Comparison of ENCODE assay signal across 18 mouse cellular contexts in the genomic region with DNA sequence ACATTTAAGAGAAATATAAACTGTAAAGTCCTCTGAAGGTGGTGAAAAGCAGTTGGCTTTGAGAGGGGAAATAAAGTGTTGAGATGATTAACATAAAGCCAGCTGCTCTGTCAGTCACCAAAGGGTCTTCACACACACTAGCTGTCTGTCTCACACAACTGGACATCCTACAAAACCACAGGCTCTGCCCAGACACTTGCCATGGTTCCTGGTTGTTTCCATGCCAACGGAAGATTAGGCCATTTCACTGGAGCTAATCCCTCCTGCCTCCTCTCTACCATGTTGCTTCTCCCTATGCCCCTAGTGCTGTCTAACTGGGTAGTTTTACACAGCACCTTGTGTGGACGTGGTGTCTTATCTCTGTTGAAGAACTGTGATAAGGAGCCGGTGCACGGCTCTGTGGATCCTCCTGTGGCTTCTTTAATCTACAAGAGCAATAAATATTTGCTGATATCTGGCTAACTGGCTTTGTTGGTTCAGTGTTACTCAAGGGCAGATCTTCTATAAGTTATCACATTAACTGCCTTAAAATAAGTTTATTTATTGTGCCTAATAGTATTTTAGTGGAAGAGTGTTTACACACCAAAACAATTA.
DNase-seq lines count a peak whose midpoint lies in the region; ATAC-seq and TF ChIP-seq lines count a peak whose summit lies in the region.
"Had no signal": no experiment of that assay in that cellular context is flagged by ENCODE, and none has a peak within 500 bp of the region (broad histone marks: within the 10 kb centered on the region; RNA-seq: fewer than 3 reads in every experiment).

No protein-coding gene starts in this region.

- H3K36me3 ChIP-seq in intestine, embryonic 14.5 days (ENCODE audit: control insufficient read depth, insufficient read depth, low read length): no peaks in the 10 kb centered on the region
- H3K36me3 ChIP-seq in intestine, postnatal 0 days (ENCODE audit: control insufficient read depth, insufficient read depth): no peaks in the 10 kb centered on the region
- H3K36me3 ChIP-seq in midbrain, embryonic 11.5 days (ENCODE audit: control insufficient read depth, insufficient read depth, low read length): no peaks in the 10 kb centered on the region
- no peaks in the 10 kb centered on the region for H3K36me3 ChIP-seq in kidney, embryonic 16.5 days (ENCODE audit: insufficient read depth, low read length)
- H3K36me3 ChIP-seq: G1E; lung, embryonic 15.5 days had no signal

- ATAC-seq in intestine, embryonic 14.5 days (replicated peaks; ENCODE audit: low FRiP score, low TSS enrichment, low read depth): no peak
- no peak for ATAC-seq in intestine, postnatal 0 days
- ATAC-seq in midbrain, embryonic 11.5 days (ENCODE audit: low FRiP score): peak; percentile 92
- ATAC-seq in kidney, embryonic 16.5 days (ENCODE audit: low FRiP score, low TSS enrichment): no peak

- no peak overlapping the region for H3K4me3 ChIP-seq in intestine, embryonic 14.5 days (ENCODE audit: low read depth, low read length)
- no peak overlapping the region for H3K4me3 ChIP-seq in intestine, postnatal 0 days (ENCODE audit: low read depth, low read length)
- H3K4me3 ChIP-seq in midbrain, embryonic 11.5 days (ENCODE audit: low read depth, low read length): no peak overlapping the region
- no peak overlapping the region for H3K4me3 ChIP-seq in kidney, embryonic 16.5 days (ENCODE audit: low read length)
- H3K4me3 ChIP-seq: lung, embryonic 15.5 days had no signal

- no peak overlapping the region for H3K9ac ChIP-seq in intestine, embryonic 14.5 days (ENCODE audit: low read length)
- no peak overlapping the region for H3K9ac ChIP-seq in intestine, postnatal 0 days (ENCODE audit: low read depth, low read length)
- no peak overlapping the region for H3K9ac ChIP-seq in midbrain, embryonic 11.5 days (ENCODE audit: low read length)
- H3K9ac ChIP-seq in kidney, embryonic 16.5 days (replicated peaks; ENCODE audit: low read length): no peak overlapping the region
- H3K9ac ChIP-seq: lung, embryonic 15.5 days had no signal

- H3K27me3 ChIP-seq in intestine, embryonic 14.5 days (replicated peaks; ENCODE audit: control insufficient read depth, insufficient read depth, low read length): no peaks in the 10 kb centered on the region
- H3K27me3 ChIP-seq in intestine, postnatal 0 days (replicated peaks; ENCODE audit: control insufficient read depth, insufficient read depth, low read length): no peaks in the 10 kb centered on the region
- no peaks in the 10 kb centered on the region for H3K27me3 ChIP-seq in midbrain, embryonic 11.5 days (ENCODE audit: control insufficient read depth, insufficient read depth, low read length)
- no peaks in the 10 kb centered on the region for H3K27me3 ChIP-seq in kidney, embryonic 16.5 days (ENCODE audit: insufficient read depth, low read length)
- H3K27me3 ChIP-seq: lung, embryonic 15.5 days had no signal

- H3K27ac ChIP-seq in intestine, embryonic 14.5 days (ENCODE audit: low read depth): no peak overlapping the region
- H3K27ac ChIP-seq in intestine, postnatal 0 days (ENCODE audit: low read depth, low read length): no peak overlapping the region
- H3K27ac ChIP-seq in midbrain, embryonic 11.5 days (ENCODE audit: low read depth, low read length): no peak overlapping the region
- H3K27ac ChIP-seq in kidney, embryonic 16.5 days (ENCODE audit: low read length): no peak overlapping the region
- H3K27ac ChIP-seq: lung, embryonic 15.5 days had no signal

- H3K9me3 ChIP-seq in intestine, embryonic 14.5 days (ENCODE audit: control insufficient read depth, low read length): no peaks in the 10 kb centered on the region
- no peaks in the 10 kb centered on the region for H3K9me3 ChIP-seq in intestine, postnatal 0 days (ENCODE audit: control insufficient read depth)
- H3K9me3 ChIP-seq in midbrain, embryonic 11.5 days (ENCODE audit: control insufficient read depth, low read length): no peaks in the 10 kb centered on the region
- H3K9me3 ChIP-seq in kidney, embryonic 16.5 days (ENCODE audit: low read length): no peaks in the 10 kb centered on the region
- H3K9me3 ChIP-seq: lung, embryonic 15.5 days had no signal

- no peak overlapping the region for H3K4me2 ChIP-seq in intestine, embryonic 14.5 days (ENCODE audit: low read length)
- no peak overlapping the region for H3K4me2 ChIP-seq in intestine, postnatal 0 days (replicated peaks; ENCODE audit: low read depth)
- no peak overlapping the region for H3K4me2 ChIP-seq in midbrain, embryonic 11.5 days
- no peak overlapping the region for H3K4me2 ChIP-seq in kidney, embryonic 16.5 days (replicated peaks; ENCODE audit: low read depth, low read length)
- H3K4me2 ChIP-seq: heart, embryonic 11.5 days; lung, embryonic 15.5 days had no signal

- 0 out of 2 replicates have a peak, but pooled peaks cover 5% of the 10 kb centered on the region for H3K4me1 ChIP-seq in intestine, embryonic 14.5 days (replicated peaks; ENCODE audit: control insufficient read depth, insufficient read depth, low read length)
- H3K4me1 ChIP-seq in intestine, postnatal 0 days (replicated peaks; ENCODE audit: control insufficient read depth, insufficient read depth, low read length): no peaks in the 10 kb centered on the region
- peaks cover 7% of the 10 kb centered on the region; the same call in 1 of the 2 replicates for H3K4me1 ChIP-seq in midbrain, embryonic 11.5 days (ENCODE audit: control insufficient read depth, insufficient read depth, low read length)
- no peaks in the 10 kb centered on the region for H3K4me1 ChIP-seq in kidney, embryonic 16.5 days (ENCODE audit: insufficient read depth, low read length)
- H3K4me1 ChIP-seq: lung, embryonic 15.5 days had no signal

- 64% methylated on average over 4 of the region's 4 CpGs for WGBS in intestine, embryonic 14.5 days
- WGBS in intestine, postnatal 0 days: 36% methylated on average over 4 of the region's 4 CpGs
- 36% methylated on average over 4 of the region's 4 CpGs for WGBS in midbrain, embryonic 11.5 days
- WGBS in kidney, embryonic 16.5 days: 62% methylated on average over 4 of the region's 4 CpGs

- TF ChIP-seq CTCF in intestine, postnatal 0 days (IDR thresholded peaks at IDR 0.05; ENCODE audit: low read depth): no peak

- DNase-seq in intestine, embryonic 14.5 days (ENCODE audit: low spot score): peak; percentile 45
- peak; percentile 19 for DNase-seq in embryo, embryonic 9.5 days (ENCODE audit: extremely low spot score)
- DNase-seq in midbrain, embryonic 11.5 days (ENCODE audit: low spot score, missing footprints): peak; percentile 91
- peak; percentile 31 for DNase-seq in retina, embryonic 14.5 days (ENCODE audit: low spot score)
- DNase-seq in right cerebral cortex, postnatal 36 days (ENCODE audit: low spot score in 2 of 2): no peak
- no peak for DNase-seq in adrenal gland, postnatal 14 days
- DNase-seq: adrenal gland, postnatal 25 days; cerebellum, postnatal 10 days; gastrocnemius, postnatal 25 days; heart, postnatal 4 days; kidney, adult 11 months; kidney, postnatal 14 days; thymus, adult 18-20 months had no signal

Comparison
In these comparisons a context has a peak if more than half of its experiments do, and no peak if none do; other contexts are left out.
1. DNase-seq: peak in intestine, embryonic 14.5 days (single experiment), embryo, embryonic 9.5 days (single experiment), midbrain, embryonic 11.5 days (single experiment) and retina, embryonic 14.5 days (single experiment); none in right cerebral cortex, postnatal 36 days (0 of 2) and adrenal gland, postnatal 14 days (single experiment).